Mouse (Mus musculus): ENCODE measurements at regions not wholly inside any gene's neighbourhood (a gene's known extent, or its start where the extent isn't known, plus 50 kb on each side); places are given as distances from the start of the nearest gene placed in this dataset.

DNA sequence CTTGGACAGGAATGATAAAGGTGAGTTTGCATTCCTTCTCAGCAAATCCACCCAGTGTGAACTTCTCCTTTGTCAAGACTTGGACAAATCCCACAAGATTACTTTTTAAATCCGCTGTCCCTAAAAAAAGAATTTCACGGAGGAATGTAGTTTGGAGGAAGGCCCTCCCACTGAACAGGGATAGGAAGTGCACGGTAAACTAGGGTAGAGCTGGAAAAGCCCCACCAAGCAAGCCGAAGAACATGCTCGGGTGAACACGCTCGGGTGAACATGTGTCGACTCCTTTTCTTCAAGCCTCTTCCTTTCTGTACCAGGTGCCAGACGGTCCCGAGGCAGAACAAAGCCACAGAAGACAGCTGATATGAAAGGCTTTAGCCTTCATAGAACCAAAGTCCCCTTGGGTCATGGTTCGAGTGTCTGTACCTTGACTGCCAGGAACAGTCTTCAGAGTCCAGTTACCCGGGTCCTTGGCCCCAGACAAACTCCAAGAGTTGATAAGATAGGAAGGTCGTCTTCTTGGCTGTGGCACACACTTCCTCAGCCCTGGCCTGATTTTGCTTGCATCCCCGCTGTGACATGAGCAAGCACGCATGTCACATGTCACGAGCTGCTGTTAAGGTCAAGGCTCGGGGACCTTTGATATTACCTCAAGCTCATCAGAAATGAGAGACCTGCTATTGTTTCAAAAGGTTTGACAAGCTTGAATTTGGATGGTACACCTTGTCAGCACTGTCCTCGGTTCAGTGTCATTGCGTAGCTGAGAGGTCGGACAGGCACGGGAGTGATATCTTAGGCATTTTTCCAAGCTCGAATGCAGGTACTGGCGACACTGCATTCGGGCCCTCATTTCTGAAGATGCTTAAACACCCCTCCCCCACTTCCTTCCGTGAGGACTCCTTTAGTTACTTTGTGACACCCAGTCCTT is 51.5 kb upstream of the Ryk start:
- no peak for DNase-seq (ENCODE audit: low spot score in 2 of 2)

DNA sequence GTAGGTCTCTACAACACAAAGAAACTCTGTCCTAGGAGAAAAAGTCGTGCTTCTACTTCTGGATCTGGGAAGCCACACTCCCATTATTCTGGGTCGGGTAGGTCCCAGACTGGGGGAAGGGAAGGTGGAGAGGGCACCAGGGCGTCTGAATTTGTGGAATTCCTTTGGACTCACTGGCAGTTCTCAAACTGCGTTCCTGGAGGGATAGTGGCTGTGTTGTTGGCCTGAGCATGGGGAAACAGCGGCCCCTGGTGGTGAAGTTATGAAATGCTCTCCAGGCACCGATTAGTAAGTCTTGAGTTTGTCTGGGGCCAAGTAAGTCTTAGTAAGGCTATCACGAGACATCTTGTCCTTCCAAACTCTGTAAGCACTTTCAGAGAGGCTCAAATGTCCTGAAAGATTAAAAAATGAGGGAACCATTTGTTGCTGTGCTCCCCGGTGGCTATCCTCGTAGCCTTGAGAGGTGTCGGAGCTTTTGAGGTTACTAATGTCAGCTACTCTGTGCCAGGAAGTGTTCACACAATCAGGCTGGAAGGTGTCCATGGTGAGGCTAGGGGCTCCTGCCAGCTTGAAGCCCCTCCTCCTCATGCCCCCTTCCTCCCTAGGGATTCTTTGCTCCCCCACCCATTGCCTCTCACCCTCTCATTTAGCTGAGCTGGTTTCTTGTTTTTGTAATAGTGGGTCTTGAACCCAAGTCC is 50.2 kb upstream of the Ryk start:
- DNase-seq (ENCODE audit: low spot score in 2 of 2) = peak; percentile 17 to 71

All from thymus, postnatal 10 days (tissue).